Mouse (Mus musculus) heart, embryonic 10.5 days (tissue): Measurements from ENCODE around the gene Prim2. TPM values are rescaled to one million over a fixed set of nuclear protein-coding genes. Genes with fewer than 3 reads are reported as not detected.
"Not testable (repeated sequence)": the region's sequence is repeated elsewhere in the genome, so short reads cannot be mapped to it uniquely, and the experiment has no call there.

Source experiments
- DNase-seq: peaks from one replicate; pipeline ENCODE4 v3.0.0-alpha.2; 2017; ENCODE audit warnings: low spot score
- H3K27ac ChIP-seq: fragments of 300-500 bp; sonication (generic); 2 replicates; pipeline ENCODE4 v1.5.1; 2016; ENCODE audit warnings: mild to moderate bottlenecking
- H3K27me3 ChIP-seq: fragments of 300-500 bp; sonication (generic); 2 replicates; pipeline ENCODE4 v1.6.1; 2016; ENCODE audit warnings: mild to moderate bottlenecking; ENCODE audit not compliant: poor library complexity, insufficient read depth, severe bottlenecking
- H3K36me3 ChIP-seq: fragments of 300-500 bp; sonication (generic); 2 replicates; pipeline ENCODE4 v1.6.1; 2016; ENCODE audit warnings: mild to moderate bottlenecking, moderate library complexity
- H3K4me1 ChIP-seq: fragments of 300-500 bp; sonication (generic); 2 replicates; pipeline ENCODE4 v1.6.1; 2016; ENCODE audit warnings: mild to moderate bottlenecking
- H3K4me3 ChIP-seq: fragments of 300-500 bp; sonication (generic); 2 replicates; pipeline ENCODE4 v1.5.1; 2016; ENCODE audit warnings: mild to moderate bottlenecking, moderate library complexity
- H3K9me3 ChIP-seq: fragments of 300-500 bp; sonication (generic); 2 replicates; pipeline ENCODE4 v1.6.1; 2016; ENCODE audit warnings: mild to moderate bottlenecking, moderate library complexity
- WGBS: fragments of 180-500 bp; shearing (Covaris S2); methylation state at CpG from one replicate; pipeline ENCODE4 v1.1.7; 2016; 5-methylcytosine and 5-hydroxymethylcytosine counted together
- polyA plus RNA-seq: library from polyadenylated mRNA; unstranded; fragments of >200 nt; fragmentation: Nextera tagmentation; extraction: Ambion mirVana; gene quantifications from 2 replicates; pipeline ENCODE4 v1.2.1, GENCODE M21; 2016

Prim2 gene
- polyA plus RNA-seq, 1 experiment from 2014 or later: 35.0 TPM

GRCm38 (mm10) chr1:33621791-33622190 lies 47.8 kb downstream of the Prim2 start:
- H3K4me1 ChIP-seq: no peaks in the 10 kb centered on the region
- no peak for DNase-seq

GRCm38 (mm10) chr1:33620091-33620788 lies 49.4 kb downstream of the Prim2 start:
- WGBS: 79% methylated on average over 9 of the region's 9 CpGs
- Histone ChIP-seq H3K4me3 (no peak overlapping the region), H3K36me3 (peaks cover 20% of the 10 kb centered on the region; the same call in 1 of the 2 replicates), H3K27me3 (no peaks in the 10 kb centered on the region), H3K27ac (no peak overlapping the region), H3K9me3 (no peaks in the 10 kb centered on the region), H3K4me1 (no peaks in the 10 kb centered on the region)
- no peak for DNase-seq

More at GRCm38 (mm10) chr1:33621791-33622190, 47.8 kb downstream of the Prim2 start:
- H3K27ac ChIP-seq: no peak overlapping the region
- H3K4me3 ChIP-seq: no peak overlapping the region
- H3K36me3 ChIP-seq: peaks cover 25% of the 10 kb centered on the region; the same call in 1 of the 2 replicates
- H3K9me3 ChIP-seq: no peaks in the 10 kb centered on the region
- H3K27me3 ChIP-seq: no peaks in the 10 kb centered on the region
- 86% methylated on average over 10 of the region's 10 CpGs for WGBS

- H3K4me1 ChIP-seq, DNase-seq, H3K27me3 ChIP-seq, H3K9me3 ChIP-seq, H3K36me3 ChIP-seq, H3K4me3 ChIP-seq, H3K27ac ChIP-seq: not testable (repeated sequence)
- WGBS: 87% methylated on average over 5 of the region's 6 CpGs
These were observed 53.0 kb downstream of the Prim2 start for GRCm38 (mm10) chr1:33616642-33617041.

- Histone ChIP-seq H3K4me3 (no peak overlapping the region), H3K27ac (no peak overlapping the region), H3K27me3 (no peaks in the 10 kb centered on the region), H3K9me3 (0 out of 2 replicates have a peak, but pooled peaks cover 4% of the 10 kb centered on the region), H3K36me3 (peaks cover 5% of the 10 kb centered on the region; the same call in 1 of the 2 replicates), H3K4me1 (peaks cover 8% of the 10 kb centered on the region; the same call in 1 of the 2 replicates)
- no peak for DNase-seq
- WGBS: 65% methylated on average over 1 of the region's 1 CpGs
These were observed 57.5 kb downstream of the Prim2 start for GRCm38 (mm10) chr1:33612100-33612499.

- H3K4me3 ChIP-seq: no peak overlapping the region
- DNase-seq: no peak
- peaks cover 8% of the 10 kb centered on the region; the same call in 1 of the 2 replicates for H3K4me1 ChIP-seq
- H3K9me3 ChIP-seq: 0 out of 2 replicates have a peak, but pooled peaks cover 5% of the 10 kb centered on the region
- H3K36me3 ChIP-seq: peaks cover 8% of the 10 kb centered on the region; the same call in 1 of the 2 replicates
- no peak overlapping the region for H3K27ac ChIP-seq
- 48% methylated on average over 14 of the region's 14 CpGs for WGBS
- H3K27me3 ChIP-seq: no peaks in the 10 kb centered on the region
These were observed 59.4 kb downstream of the Prim2 start for GRCm38 (mm10) chr1:33610026-33610721.

- Histone ChIP-seq H3K36me3 (peaks cover 8% of the 10 kb centered on the region; the same call in 1 of the 2 replicates), H3K9me3 (0 out of 2 replicates have a peak, but pooled peaks cover 5% of the 10 kb centered on the region), H3K27me3 (no peaks in the 10 kb centered on the region), H3K4me3 (no peak overlapping the region), H3K4me1 (peaks cover 8% of the 10 kb centered on the region; the same call in 1 of the 2 replicates), H3K27ac (no peak overlapping the region)
- DNase-seq: no peak
- 85% methylated on average over 2 of the region's 2 CpGs for WGBS
These were observed 61.5 kb downstream of the Prim2 start for GRCm38 (mm10) chr1:33608133-33608532.

GRCm38 (mm10) chr1:33604087-33604699 lies 65.4 kb downstream of the Prim2 start:
- Histone ChIP-seq H3K27me3 (no peaks in the 10 kb centered on the region), H3K4me3 (no peak overlapping the region), H3K27ac (no peak overlapping the region), H3K4me1 (0 out of 2 replicates have a peak, but pooled peaks cover 3% of the 10 kb centered on the region), H3K36me3 (peaks cover 8% of the 10 kb centered on the region; the same call in 1 of the 2 replicates), H3K9me3 (0 out of 2 replicates have a peak, but pooled peaks cover 5% of the 10 kb centered on the region)
- no peak for DNase-seq
- WGBS: 84% methylated on average over 5 of the region's 5 CpGs

- no peak overlapping the region for H3K27ac ChIP-seq
- H3K36me3 ChIP-seq: peaks cover 8% of the 10 kb centered on the region; the same call in 1 of the 2 replicates
- H3K4me3 ChIP-seq: no peak overlapping the region
- no peaks in the 10 kb centered on the region for H3K27me3 ChIP-seq
- WGBS: 89% methylated on average over 3 of the region's 3 CpGs
- no peaks in the 10 kb centered on the region for H3K4me1 ChIP-seq
- no peak for DNase-seq
- H3K9me3 ChIP-seq: no peaks in the 10 kb centered on the region
These were observed 69.9 kb downstream of the Prim2 start for GRCm38 (mm10) chr1:33599698-33600097.

GRCm38 (mm10) chr1:33599019-33599667 lies 70.5 kb downstream of the Prim2 start:
- no peak overlapping the region for H3K4me3 ChIP-seq
- no peak for DNase-seq
- H3K9me3 ChIP-seq: no peaks in the 10 kb centered on the region
- peaks cover 8% of the 10 kb centered on the region; the same call in 1 of the 2 replicates for H3K36me3 ChIP-seq
- WGBS: 85% methylated on average over 5 of the region's 5 CpGs
- H3K27me3 ChIP-seq: no peaks in the 10 kb centered on the region
- no peaks in the 10 kb centered on the region for H3K4me1 ChIP-seq
- H3K27ac ChIP-seq: no peak overlapping the region

GRCm38 (mm10) chr1:33597043-33597442 lies 72.6 kb downstream of the Prim2 start:
- Histone ChIP-seq H3K4me3 (no peak overlapping the region), H3K27me3 (no peaks in the 10 kb centered on the region), H3K9me3 (no peaks in the 10 kb centered on the region), H3K36me3 (peaks cover 8% of the 10 kb centered on the region; the same call in 1 of the 2 replicates), H3K27ac (no peak overlapping the region), H3K4me1 (no peaks in the 10 kb centered on the region)
- WGBS: 74% methylated on average over 1 of the region's 1 CpGs
- no peak for DNase-seq

- H3K9me3 ChIP-seq: no peaks in the 10 kb centered on the region
- WGBS: 78% methylated on average over 2 of the region's 2 CpGs
- H3K27ac ChIP-seq: no peak overlapping the region
- no peaks in the 10 kb centered on the region for H3K4me1 ChIP-seq
- H3K27me3 ChIP-seq: no peaks in the 10 kb centered on the region
- H3K36me3 ChIP-seq: peaks cover 8% of the 10 kb centered on the region; the same call in 1 of the 2 replicates
- H3K4me3 ChIP-seq: no peak overlapping the region
- DNase-seq: no peak
These were observed 73.7 kb downstream of the Prim2 start for GRCm38 (mm10) chr1:33595936-33596335.

GRCm38 (mm10) chr1:33594966-33595365 lies 74.6 kb downstream of the Prim2 start:
- no peak for DNase-seq
- Histone ChIP-seq H3K9me3 (no peaks in the 10 kb centered on the region), H3K4me3 (no peak overlapping the region), H3K36me3 (peaks cover 8% of the 10 kb centered on the region; the same call in 1 of the 2 replicates), H3K27ac (no peak overlapping the region), H3K27me3 (no peaks in the 10 kb centered on the region), H3K4me1 (no peaks in the 10 kb centered on the region)
- 90% methylated on average over 2 of the region's 2 CpGs for WGBS
